Mouse (Mus musculus) erythroblast, embryonic 14.5 days (primary cell): ENCODE data around the gene Arrdc4.

Experiments
- GATA1 ChIP-seq: IDR thresholded peaks from 2 replicates; pipeline ENCODE4 v1.6.1; 2012; ENCODE audit warnings: low read length, inconsistent platforms, mixed read lengths
- TAL1 ChIP-seq: IDR thresholded peaks from 3 replicates; pipeline ENCODE4 v1.6.1; 2012; ENCODE audit warnings: low read length, inconsistent platforms, mixed read lengths

GRCm38 (mm10) chr7:68696446-68696845 is 52.6 kb downstream of the Arrdc4 start:
- TF ChIP-seq TAL1 (no peak), GATA1 (no peak)
